Mouse (Mus musculus) brown adipose tissue, adult 24 weeks (tissue): ENCODE results near the gene Ddx25. TPM values are rescaled to one million over a fixed set of nuclear protein-coding genes. Genes with fewer than 3 reads are reported as not detected.

ENCODE experiments used
- H3K27ac ChIP-seq: fragments of 200-500 bp; replicated peaks from 2 replicates; pipeline ENCODE4 v1.5.1; 2012; ENCODE audit warnings: low read depth, mild to moderate bottlenecking, low read length
- H3K4me1 ChIP-seq: fragments of 200-500 bp; 2 replicates; pipeline ENCODE4 v1.6.1; 2012; ENCODE audit warnings: low read length, mixed read lengths; ENCODE audit not compliant: control insufficient read depth, insufficient read depth, insufficient read length
- H3K4me3 ChIP-seq: fragments of 200-500 bp; 2 replicates; pipeline ENCODE4 v1.5.1; 2012; ENCODE audit warnings: low read depth, mild to moderate bottlenecking, low read length, moderate library complexity; ENCODE audit not compliant: insufficient read depth
- polyA plus RNA-seq: library from polyadenylated mRNA; stranded (reverse); fragments of >200 nt; gene quantifications from 2 replicates; pipeline ENCODE4 v1.2.4, GENCODE M21; 2012; ENCODE audit not compliant: missing spikeins, insufficient read depth, insufficient read length

The Ddx25 gene
- polyA plus RNA-seq, 1 experiment, result not detected

DNA sequence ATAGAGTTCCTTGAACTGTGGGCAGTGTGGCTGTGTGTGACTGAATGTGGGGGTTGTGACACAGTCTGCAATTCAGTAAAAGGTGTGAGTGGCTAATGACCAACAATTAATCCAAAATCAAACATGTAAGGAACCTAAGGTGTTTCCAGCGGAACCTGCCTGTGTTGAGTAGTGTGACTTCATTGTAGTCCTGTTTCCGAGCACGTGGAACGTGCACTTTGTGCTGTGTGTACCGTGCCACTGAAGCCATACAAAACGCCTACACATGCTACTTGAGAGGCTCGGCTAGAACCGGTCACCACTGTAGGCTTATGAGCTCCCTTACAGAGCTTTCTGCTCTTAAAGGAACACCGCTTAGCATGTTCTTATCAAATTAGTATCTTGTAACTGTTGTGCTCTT lies 9.9 kb downstream of the Ddx25 start:
- Histone ChIP-seq H3K27ac (no peak overlapping the region), H3K4me1 (no peaks in the 10 kb centered on the region)

DNA sequence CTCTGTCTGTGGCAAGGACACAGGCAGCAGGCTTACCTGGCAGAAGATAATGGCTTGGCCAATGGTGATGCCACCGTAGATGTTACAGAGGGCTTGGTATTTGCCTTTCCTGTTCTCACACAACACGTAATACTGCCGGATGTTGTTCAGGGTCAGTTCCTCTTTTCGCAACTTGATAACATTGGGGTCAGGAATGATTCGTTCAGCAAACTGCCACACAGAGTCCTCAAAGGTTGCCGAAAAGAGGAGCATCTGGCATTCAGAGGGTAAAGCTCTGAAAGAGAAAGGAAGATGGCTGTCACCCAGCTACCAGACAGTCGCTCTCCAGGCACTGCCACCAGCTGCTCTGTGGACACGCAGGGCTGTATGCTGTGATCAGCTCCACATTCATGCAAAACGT lies 11.6 kb downstream of the Ddx25 start:
- no peaks in the 10 kb centered on the region for H3K4me1 ChIP-seq
- H3K27ac ChIP-seq, result no peak overlapping the region
- no peak overlapping the region for H3K4me3 ChIP-seq

More for the DNA sequence above, 9.9 kb downstream of the Ddx25 start:
- no peak overlapping the region for H3K4me3 ChIP-seq

DNA sequence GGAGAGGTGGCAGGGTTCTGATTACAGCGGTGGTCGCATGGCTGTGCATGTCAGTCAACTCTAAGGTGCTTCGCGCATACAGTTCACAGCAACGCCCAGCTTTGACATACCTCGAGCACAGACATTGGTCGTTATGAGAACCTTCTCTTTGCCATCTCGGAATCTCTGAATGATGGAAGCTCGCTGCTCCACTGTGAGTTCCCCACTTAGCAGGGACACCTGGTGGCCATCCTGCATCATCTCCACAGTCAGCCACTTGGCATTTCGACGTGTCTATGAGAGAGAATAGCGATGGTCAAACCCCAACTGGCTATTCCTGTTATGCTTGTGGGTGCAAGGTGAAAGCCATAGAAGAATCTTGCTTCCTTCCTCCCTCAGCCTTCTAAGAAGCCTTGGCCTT lies 12.6 kb downstream of the Ddx25 start:
- Histone ChIP-seq H3K4me3 (no peak overlapping the region), H3K27ac (no peak overlapping the region), H3K4me1 (no peaks in the 10 kb centered on the region)

DNA sequence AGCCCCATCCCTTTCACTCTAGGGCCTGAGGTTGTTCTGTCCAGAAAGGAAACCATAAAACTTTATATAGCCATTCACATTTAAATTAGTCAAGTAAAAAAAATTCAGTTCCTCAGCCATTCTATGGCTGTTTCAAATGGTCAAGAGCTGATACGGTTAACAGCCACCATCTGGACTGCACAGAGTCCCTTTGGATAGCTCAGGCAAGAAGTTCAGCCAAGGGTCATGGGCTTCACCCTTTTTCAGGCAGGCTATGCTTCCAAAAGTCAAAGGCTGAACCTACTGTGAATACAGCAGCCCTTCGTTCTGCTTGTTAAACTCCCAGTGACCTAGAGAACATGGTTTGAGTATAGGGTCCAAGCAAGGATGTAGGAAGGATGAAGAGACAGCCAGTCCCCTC lies 13.7 kb downstream of the Ddx25 start:
- Histone ChIP-seq H3K4me3 (no peak overlapping the region), H3K27ac (no peak overlapping the region), H3K4me1 (no peaks in the 10 kb centered on the region)

DNA sequence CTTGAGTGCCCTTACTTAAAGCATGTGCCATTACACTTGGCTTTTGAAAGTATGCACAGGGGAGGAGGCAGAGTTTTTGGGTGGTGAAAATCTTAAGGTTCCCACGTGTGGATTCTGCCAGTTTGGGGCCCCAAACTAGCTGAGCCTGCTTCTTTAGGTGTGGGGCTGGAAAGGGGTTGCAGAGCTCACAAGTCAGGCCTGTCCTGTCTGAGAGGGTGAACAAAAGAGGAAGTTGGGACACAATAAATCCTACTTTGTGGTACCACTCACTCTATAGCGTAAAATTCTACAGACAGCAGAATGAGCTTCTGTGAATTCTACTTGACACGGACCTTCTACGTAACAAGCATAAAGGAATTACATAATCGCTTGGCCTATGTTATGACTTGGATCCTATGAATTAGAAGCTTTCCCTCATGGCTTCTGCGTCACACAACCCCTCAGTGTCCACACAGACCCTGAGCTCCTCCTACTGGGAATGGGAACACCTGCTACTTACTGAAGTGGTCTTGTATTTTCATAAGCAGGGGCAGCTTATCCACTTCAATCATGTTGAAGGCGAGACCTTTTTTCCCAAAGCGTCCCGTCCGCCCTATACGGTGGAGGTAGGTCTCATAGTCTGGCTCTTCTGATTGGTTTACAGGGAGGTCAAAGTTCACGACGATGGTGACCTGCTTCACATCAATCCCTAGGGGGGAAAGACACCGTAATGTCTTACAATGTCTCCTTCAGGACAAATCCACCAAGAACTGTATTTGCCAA lies 15.0 kb downstream of the Ddx25 start:
- Histone ChIP-seq H3K4me1 (no peaks in the 10 kb centered on the region), H3K4me3 (no peak overlapping the region), H3K27ac (no peak overlapping the region)

DNA sequence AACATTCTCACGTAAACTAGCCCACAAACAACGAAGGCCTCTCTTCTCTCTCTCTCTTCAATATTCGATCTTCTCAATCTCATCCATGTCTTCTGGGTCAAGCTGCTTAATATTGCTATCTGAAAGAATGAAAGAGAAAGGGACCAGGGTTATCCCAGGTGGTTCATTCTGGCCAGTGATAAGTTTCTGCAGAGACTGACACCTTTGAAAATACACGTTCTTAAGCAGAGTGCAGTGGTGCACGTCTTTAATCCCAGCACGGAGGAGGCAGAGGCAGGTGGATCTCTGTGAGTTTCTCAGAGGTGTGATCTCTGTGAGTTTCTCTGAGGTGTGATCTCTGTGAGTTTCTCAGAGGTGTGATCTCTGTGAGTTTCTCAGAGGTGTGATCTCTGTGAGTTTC lies 16.4 kb downstream of the Ddx25 start:
- H3K4me3 ChIP-seq, result no peak overlapping the region
- H3K4me1 ChIP-seq, result no peaks in the 10 kb centered on the region

DNA sequence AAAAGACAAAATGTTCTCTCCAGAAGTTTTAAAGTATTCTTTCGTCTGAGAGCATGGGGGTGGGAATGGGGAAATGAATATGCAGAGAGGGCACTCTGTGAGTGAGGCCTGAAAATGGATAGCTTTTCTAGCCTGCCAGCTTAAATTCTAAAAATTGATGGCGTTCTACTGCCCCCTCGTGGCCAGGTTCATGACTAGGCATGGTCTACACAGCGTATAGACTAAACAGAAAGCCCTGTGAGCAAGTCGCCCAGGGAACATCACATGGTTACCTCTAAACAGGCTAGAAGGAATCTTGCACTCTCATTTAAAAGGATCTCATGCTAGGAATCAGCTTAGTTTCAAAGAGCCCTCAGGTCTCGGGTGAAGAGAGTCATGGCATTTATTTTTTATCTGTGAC lies 16.8 kb downstream of the Ddx25 start:
- H3K4me1 ChIP-seq, result no peaks in the 10 kb centered on the region
- H3K4me3 ChIP-seq, result no peak overlapping the region
- H3K27ac ChIP-seq, result no peak overlapping the region

More for the DNA sequence above, 16.4 kb downstream of the Ddx25 start:
- no peak overlapping the region for H3K27ac ChIP-seq

DNA sequence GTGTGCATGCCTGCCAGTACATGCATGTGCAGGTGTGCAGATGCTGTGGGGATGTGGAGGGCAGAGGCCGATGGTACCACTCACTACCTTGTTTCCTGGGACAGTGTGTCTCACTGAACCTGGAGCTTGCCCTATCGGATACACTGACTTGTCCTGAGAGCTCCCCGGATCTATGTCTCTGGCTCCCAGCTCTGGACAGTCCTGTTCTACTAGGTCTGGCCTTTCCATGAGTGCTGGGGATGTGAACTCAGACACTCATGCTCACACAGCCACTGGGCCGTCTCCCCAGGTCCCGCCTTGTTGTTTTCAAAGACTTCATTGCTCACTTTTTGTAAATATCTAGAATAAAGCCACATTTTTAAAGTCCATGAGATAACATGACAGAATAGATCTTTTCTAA lies 17.3 kb downstream of the Ddx25 start:
- Histone ChIP-seq H3K4me1 (no peaks in the 10 kb centered on the region), H3K27ac (no peak overlapping the region), H3K4me3 (no peak overlapping the region)

DNA sequence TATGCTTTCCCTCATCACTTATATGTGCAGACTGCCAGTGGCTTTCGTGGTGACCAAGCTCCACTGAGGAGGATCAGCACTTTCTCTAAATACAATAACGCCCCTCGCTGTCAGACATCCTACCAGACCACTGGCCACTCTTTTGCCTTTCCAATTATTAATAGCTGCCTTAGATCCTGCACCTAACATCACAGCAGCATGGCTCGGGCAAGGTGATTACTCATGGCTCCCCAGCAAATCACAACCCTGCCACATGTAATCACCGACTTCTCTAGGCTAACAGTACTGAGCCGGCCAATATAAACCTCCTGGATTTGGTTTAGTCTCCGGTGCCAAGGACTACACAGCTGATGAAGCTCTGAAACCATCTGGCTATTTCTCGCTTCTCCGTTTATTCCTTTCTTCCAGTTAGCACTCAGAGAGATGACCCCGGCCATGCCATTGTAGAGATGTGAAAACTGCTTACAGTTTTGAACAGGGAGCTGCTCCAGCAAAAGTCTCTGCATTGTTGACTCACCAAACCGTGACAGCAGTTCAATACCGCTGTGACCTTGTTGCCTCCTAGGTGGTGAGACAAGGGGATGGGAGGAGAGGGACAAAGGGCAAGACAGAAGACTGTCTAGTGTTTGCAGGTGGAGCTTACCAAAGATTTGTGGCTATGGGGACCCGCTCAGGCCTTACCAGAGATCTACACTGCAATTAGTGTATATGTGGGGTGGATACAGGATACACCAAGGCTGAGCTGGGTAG lies 19.2 kb downstream of the Ddx25 start:
- H3K4me1 ChIP-seq, result no peaks in the 10 kb centered on the region
- no peak overlapping the region for H3K27ac ChIP-seq
- H3K4me3 ChIP-seq, result no peak overlapping the region

DNA sequence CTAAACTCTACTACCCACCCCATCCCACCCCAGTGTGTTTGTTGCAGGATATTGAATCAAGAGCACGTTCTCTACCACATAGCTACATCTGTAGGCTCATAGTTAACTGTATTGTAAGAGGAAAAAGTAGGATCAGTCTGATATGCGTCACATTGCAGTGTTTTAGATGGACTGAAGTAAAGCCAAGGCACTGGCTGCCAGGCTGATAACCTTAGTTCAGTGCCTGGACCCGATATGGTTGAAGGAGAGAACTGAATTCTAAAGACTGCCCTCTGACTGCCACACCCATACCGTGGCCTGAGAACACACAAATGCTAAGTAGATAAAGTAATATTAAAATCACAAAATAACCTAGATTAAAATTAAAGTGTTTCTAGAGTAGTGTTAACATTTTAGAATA lies 22.5 kb downstream of the Ddx25 start:
- no peak overlapping the region for H3K4me3 ChIP-seq
- H3K4me1 ChIP-seq, result no peaks in the 10 kb centered on the region
- no peak overlapping the region for H3K27ac ChIP-seq

DNA sequence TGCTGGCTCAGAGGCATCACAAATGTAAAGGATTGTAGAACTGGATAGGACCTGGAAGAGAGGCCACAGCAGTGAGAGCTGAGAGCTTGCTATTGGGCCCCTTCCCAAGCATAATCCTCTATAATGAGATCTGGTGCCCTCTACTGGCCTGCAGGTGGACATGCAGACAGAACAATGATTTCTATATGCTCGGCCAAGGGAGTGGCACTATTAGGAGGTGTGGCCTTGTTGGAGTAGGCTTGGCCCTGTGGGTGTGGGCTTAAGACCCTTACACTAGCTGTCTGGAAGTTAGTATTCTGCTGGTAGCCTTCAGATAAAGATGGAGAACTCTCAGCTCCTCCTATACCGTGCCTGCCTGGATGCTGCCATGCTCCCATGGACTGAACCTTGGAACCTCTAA lies 23.2 kb downstream of the Ddx25 start:
- Histone ChIP-seq H3K4me3 (no peak overlapping the region), H3K27ac (no peak overlapping the region), H3K4me1 (no peaks in the 10 kb centered on the region)

DNA sequence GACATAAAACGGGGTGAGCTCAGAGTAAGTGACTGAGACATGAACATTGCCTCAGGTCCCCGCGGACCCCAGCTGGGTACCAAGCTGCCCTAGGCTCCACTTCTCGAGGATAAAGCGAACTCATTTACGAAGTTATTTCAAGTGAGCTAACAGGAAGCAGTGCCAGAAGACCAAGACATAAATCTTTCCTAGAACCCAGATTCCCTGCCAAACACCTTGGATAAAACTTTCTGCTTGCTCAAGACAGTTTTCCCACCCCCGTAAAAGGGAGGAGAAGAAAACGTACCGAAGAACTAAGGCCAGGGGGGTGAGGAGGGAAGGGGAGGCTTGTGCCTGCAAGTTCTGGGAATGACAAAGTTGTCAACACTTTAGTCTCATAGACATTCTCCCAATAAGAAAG lies 25.1 kb downstream of the Ddx25 start:
- H3K4me3 ChIP-seq, result no peak overlapping the region
- H3K4me1 ChIP-seq, result no peaks in the 10 kb centered on the region
- H3K27ac ChIP-seq, result no peak overlapping the region

DNA sequence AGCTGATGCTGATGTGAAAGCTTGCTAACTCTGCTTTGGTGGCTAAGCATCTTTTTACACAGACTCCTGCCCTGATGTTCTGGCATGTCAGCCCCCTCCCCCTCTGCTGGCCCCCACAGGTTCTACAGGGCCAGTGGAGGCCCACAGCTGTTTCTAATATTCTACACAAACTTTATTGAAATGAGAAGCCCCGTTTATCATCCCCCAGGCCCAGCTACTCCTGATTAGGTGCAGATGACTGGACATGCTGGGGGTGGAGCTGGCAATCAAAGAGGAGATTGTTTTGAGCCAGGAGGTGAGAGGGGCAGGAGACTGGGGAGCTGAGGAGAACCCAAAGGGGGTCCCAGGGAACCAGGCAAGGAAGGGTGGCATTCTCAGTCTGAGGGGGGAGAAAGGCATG lies 28.5 kb downstream of the Ddx25 start:
- Histone ChIP-seq H3K27ac (no peak overlapping the region), H3K4me1 (no peaks in the 10 kb centered on the region), H3K4me3 (no peak overlapping the region)

DNA sequence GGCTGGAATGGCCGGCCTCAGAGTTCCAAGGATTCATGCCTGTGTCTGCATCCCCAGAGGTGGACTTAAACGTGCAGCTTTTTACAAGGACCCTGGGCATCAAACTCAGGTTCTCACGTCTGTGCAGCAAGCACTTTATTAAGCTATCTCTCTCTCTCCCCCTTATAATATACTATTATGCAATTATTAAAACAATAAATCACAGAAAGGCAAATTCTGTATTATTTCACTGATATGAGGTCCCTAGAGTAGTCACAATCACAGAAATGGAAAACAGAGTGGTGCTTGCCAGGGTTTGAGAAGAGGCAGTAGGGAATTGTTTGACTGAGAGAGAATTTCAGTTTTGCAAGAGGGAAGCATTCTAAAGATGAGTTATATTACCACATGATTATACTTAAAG lies 29.2 kb downstream of the Ddx25 start:
- Histone ChIP-seq H3K4me1 (no peaks in the 10 kb centered on the region), H3K4me3 (no peak overlapping the region), H3K27ac (no peak overlapping the region)

DNA sequence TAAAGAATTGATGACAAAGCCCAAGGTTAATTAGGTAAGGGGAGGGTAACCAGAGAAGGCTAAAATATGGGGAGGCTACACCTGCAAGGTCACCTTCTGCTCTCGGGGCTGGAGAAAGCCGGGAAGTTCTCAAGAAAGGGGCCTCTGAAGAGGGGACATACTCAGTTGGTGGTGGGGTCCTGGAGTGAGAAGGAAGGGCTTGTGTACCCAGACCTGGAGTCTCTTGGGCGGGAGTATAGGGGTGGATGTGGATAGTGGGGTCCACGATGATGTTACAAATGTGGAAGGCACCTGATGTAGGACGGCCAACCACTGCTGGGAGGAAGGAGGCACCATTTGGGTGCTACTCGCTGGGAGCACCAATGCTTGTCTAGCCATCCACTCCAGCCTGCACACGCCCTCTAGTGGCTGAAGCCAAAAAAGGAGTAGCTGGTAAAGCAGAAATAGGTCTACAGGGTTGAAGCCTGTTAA lies 34.4 kb downstream of the Ddx25 start:
- H3K4me1 ChIP-seq, result no peaks in the 10 kb centered on the region
- no peak overlapping the region for H3K27ac ChIP-seq
- H3K4me3 ChIP-seq, result no peak overlapping the region

DNA sequence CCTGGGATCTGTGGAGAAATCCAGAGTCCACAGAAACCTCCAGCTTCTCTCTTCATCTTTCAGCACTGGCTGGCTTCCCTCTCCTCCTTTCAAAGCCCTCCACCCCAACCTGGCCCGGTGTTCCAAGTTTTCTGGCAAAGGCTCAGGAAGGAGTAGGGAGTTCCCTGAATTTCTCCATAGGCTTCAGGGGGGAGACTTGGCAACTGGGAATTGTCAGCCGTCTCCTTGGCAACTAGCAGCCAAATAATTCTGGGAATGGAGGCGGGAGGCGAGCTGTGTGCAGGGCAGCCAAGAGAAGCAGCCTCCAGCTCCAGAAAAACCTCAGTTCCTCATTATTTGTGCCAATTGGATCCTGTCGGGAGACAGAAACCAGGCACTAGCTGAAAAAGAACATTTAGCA lies 34.8 kb downstream of the Ddx25 start:
- H3K27ac ChIP-seq, result no peak overlapping the region
- no peaks in the 10 kb centered on the region for H3K4me1 ChIP-seq
- H3K4me3 ChIP-seq, result no peak overlapping the region
